Mouse (Mus musculus): Measurements from ENCODE around the gene Galnt2. TPM values are rescaled to one million over a fixed set of nuclear protein-coding genes. Genes with fewer than 3 reads are reported as not detected.

Galnt2 gene
- total RNA-seq (2021) = 10 to 100 TPM; 32.5 to 35.6 TPM
- long read RNA-seq, experiment 1, full-length matches to known transcripts = 9 of 16 reads
- long read RNA-seq, experiment 1, partial matches to known transcripts = 3 of 16 reads
- long read RNA-seq, experiment 1, other reads (novel, unspliced or antisense) = 4 of 16 reads
- long read RNA-seq, experiment 2, full-length matches to known transcripts = 21 of 27 reads
- long read RNA-seq, experiment 2, partial matches to known transcripts = 4 of 27 reads
- long read RNA-seq, experiment 2, other reads (novel, unspliced or antisense) = 2 of 27 reads

DNA sequence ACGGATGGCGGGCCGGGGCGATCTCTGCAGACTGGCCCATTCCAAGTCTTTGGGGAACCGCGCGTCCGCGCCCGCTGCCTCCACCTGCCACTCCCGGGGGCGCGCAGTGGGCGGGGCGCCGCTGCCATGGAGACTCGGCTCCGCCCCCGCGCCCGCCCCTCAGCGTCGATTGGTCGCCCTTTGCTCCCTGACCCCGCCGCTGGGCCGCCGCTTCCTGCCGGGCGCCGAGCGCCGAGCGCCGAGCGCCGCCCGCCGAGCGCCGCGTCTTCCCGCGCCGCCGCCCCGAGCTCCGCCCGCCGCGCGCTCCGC, at the start of gene Galnt2:
Gene Galnt2 (plus strand): TSS at position 216 of the 309 bp plus-strand sequence.
- intact Hi-C loops (cut with DNase I) = loop anchor here (2.0 to 5.0 kb wide), 2 partner anchors 118 to 179 kb away; no protein-coding TSS in a partner anchor

GRCm38 (mm10) chr8:124181751-124182150, 49.4 kb upstream of the Galnt2 start:
- no peak for DNase-seq
- intact Hi-C loops (cut with DNase I) = loop anchor here (5.0 kb wide), 1 partner anchor 104 kb away; no protein-coding TSS in a partner anchor

More for the DNA sequence above, at the start of gene Galnt2:
- DNase-seq = peak; percentile 78 to 86

DNA sequence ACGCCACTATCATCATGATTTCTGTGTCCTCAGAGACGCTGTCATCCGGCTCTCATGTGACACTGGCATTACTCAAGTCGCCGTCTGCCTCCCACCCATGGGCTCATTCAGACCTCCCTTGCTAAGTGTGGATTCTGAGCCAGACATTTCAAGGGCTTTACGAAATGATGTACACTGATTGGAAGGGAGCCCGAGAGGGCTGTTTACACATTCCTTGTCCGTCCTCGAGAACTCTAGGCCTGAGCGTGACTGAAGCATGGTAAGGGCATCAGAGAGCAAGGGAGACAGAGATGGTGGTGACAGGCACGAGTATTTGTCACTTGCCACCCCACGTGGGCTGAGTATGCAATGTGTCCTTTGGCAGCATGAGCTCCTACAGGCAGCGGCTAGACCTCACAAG, 49.0 kb upstream of the Galnt2 start:
- intact Hi-C loops (cut with DNase I) = loop anchor here (5.0 kb wide), 1 partner anchor 105 kb away; no protein-coding TSS in a partner anchor
- DNase-seq = no peak

DNA sequence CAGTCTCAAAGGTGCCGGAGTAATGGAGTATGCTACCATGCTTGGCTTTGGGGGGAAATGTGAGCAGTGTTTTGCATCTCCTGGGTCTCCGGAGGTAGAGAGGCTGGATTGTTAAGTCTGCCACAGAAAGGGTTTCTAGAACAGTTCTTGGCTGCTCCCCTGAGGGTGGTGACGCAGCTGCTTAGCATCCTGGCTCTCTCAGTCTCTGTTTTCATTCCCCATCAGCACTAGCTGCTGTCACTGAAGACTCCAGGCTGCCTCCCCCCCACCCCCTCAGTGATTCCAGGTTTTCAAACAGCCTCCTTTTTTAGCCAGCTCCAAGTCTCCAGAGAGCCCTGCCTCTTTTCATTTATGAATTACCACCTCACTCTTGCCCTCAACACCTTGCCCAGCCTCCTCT, 47.1 kb upstream of the Galnt2 start:
- intact Hi-C loops (cut with DNase I) = loop anchor here (5.0 kb wide), 1 partner anchor 107 kb away; no protein-coding TSS in a partner anchor
- DNase-seq = no peak

DNA sequence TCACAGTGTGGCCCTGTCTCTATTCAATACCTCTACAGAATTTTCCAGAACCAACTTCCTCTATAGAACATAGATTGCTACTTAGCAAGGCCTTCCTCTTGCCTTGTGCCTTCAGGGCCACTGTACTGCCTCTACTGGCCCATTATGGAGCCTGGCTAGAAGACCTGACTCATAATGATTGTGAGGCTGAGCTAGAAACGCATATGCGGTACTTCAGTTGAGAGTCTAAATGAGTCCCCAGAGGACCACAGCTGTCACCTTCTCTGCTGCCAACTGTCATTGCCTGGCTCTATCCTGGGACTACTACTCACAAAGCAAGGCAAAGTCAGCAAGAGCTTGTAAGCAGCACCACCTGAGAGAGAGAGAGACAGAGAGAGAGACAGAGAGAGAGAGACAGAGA, 46.7 kb upstream of the Galnt2 start:
- intact Hi-C loops (cut with DNase I) = loop anchor here (5.0 kb wide), 1 partner anchor 107 kb away; no protein-coding TSS in a partner anchor

GRCm38 (mm10) chr8:124185081-124185480, 46.1 kb upstream of the Galnt2 start:
- intact Hi-C loops (cut with DNase I) = no loop called here
- no peak for DNase-seq

More for the DNA sequence above, 46.7 kb upstream of the Galnt2 start:
- no peak for DNase-seq

GRCm38 (mm10) chr8:124190388-124190787, 40.8 kb upstream of the Galnt2 start:
- no peak for DNase-seq
- intact Hi-C loops (cut with DNase I) = no loop called here

DNA sequence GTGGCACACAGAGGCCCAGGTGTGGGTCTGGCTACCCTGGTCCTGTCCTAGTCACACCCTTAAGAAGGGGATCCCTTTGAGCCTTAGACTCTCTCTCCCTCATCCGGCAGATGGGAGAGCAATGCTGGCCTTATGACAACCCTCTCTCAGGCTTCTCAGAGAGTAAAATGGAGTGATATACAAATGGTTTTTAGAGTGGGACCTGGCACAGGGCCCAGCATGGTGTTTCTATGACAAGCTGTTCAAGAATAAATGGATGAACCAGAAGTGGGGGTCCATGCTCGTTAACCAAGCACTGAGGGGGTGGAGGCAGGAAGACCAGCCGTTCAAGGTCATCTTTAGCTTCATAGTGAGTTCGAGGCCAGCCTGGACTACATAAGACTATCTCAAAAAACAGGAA, 38.9 kb upstream of the Galnt2 start:
- intact Hi-C loops (cut with DNase I) = no loop called here
- DNase-seq = no peak

DNA sequence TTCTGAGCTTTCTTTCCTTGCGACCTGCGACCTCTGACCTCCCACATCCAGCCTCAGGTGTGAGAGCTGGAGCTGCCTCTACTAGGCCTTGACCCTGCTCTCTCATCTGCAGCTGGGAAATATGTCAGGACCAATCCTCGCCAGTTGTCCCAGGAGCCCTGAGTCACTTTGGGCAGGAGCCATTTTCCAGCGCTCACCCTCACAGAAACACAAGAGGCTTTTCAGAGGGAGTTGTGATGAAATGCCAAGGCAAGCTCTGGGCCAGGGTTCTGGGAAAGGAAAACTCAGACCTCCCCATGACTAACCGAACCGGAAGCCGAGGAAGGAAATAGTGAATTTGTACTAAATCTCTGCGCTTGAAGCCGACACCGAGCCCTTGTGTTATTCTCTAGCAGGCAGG, 38.2 kb upstream of the Galnt2 start:
- DNase-seq = peak; percentile 64
- intact Hi-C loops (cut with DNase I) = no loop called here

DNA sequence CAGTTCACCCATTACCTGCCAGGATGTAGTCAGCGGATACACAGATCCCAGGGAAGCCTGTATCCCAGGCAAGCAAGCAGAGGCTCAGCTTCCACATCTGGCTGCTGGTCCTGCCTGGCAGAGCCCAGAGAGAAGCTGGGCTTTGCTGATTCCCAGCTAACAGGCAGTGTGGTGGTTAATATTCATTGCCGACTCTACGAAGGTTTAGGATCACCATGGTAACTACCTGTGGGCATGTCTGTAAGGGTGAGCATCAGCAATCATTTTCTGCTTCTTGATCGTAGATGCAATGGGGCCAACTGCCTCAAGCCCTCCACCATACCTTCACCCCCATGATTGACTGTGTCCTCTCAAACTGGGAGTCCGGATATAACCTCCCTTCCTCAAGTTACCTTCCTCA, 37.2 kb upstream of the Galnt2 start:
- intact Hi-C loops (cut with DNase I) = no loop called here
- no peak for DNase-seq

- intact Hi-C loops (cut with DNase I) = no loop called here
- peak in 1 of 2 experiments; percentile 23 for DNase-seq
Measured at GRCm38 (mm10) chr8:124196195-124196594, 35.0 kb upstream of the Galnt2 start.

DNA sequence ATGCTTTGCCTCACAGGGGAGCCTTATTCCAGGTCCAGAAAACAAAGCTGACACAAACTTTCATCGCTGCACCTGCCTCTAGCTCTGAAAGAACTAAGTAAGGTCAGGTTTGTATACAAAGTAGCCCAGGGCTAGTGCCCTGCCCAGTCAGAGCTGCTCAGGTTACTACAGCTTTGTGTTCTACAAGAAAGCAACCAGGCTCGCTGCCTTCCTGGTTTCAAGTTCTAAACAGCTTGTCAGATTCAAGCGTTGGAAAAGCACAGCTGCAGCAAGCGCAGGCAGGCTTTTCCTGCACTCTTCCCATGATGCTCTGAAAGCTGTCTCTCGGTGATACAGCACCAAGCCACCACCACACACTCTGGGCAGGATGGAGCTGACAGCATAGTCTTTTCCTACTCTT, 34.4 kb upstream of the Galnt2 start:
- intact Hi-C loops (cut with DNase I) = no loop called here
- no peak for DNase-seq

DNA sequence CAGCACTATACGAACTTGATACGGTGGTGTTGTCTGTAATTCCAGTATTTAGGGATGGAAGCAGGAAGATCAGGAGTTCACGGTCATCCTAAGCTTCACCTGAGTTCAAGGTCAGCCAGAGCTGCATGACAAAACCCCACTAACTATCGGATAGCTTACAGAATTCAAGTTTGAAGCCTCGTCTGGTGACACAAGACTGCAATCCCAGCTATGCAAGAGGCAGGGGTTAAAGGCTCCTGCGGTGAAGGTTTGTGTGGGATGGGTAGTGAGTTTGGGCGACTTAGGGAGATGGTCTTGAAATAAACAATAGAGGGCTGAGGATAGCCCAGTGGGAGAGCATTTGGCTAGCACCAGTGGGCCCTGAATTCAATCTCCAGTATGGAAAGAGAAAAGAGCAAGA, 33.0 kb upstream of the Galnt2 start:
- intact Hi-C loops (cut with DNase I) = no loop called here
- DNase-seq = no peak

DNA sequence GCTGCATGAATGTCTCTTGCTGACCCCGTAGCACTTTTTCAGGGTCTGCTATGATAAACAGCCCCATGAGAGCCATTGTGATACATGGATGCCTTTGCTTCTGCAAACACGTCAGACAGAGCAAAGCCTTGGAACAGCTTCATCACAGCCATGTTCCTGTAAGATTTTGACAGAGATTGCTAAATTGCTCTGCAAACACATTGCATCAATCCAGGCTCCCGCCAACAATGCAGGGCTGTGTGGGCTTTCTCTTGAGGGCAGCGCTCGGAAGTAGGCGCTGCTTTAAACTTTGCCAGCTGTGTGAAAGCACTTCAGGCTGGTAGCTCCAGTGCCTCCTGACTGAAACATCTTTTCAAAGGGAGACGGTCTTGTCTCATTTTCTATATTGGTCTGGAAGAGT, 30.8 kb upstream of the Galnt2 start:
- intact Hi-C loops (cut with DNase I) = no loop called here
- no peak for DNase-seq

DNA sequence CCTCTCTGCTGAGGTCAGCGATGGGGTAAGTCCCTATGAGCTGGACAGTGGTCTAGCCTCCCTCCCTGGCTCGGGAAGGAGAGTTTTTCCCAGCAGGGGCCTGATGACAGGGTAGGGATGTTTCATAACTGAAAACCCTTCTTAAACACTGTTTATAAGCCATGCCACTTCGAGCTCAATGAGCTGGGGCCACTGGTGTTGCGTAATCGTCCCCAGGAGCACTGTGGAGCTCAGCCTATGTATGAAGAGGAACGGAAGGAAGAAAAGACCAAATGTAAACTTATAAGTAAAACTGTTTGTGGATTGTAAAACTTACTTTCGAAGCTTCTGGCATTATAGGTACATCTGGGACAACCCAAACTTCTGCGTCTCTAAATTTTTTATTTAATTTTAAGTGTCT, 29.5 kb upstream of the Galnt2 start:
- intact Hi-C loops (cut with DNase I) = no loop called here
- DNase-seq = no peak

DNA sequence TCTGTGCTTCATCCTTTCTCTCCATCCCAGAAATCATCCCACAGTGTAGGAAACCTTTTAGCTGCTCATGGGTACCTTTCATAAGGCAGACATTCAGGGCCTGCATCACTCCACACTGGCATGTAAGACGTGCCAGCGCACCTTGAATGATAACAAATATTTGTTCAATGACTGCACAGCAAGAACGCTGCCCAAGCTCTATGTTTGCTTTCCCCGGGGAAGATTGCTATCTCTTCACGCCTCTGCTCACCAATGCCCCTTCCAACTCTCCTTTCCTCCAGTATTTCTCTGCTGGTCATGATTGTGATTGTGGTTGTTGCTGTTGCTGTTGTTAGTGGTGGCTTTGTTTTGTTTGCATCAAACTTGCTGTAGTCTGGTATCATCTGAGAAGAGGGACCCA, 28.3 kb upstream of the Galnt2 start:
- intact Hi-C loops (cut with DNase I) = no loop called here
- DNase-seq = no peak

DNA sequence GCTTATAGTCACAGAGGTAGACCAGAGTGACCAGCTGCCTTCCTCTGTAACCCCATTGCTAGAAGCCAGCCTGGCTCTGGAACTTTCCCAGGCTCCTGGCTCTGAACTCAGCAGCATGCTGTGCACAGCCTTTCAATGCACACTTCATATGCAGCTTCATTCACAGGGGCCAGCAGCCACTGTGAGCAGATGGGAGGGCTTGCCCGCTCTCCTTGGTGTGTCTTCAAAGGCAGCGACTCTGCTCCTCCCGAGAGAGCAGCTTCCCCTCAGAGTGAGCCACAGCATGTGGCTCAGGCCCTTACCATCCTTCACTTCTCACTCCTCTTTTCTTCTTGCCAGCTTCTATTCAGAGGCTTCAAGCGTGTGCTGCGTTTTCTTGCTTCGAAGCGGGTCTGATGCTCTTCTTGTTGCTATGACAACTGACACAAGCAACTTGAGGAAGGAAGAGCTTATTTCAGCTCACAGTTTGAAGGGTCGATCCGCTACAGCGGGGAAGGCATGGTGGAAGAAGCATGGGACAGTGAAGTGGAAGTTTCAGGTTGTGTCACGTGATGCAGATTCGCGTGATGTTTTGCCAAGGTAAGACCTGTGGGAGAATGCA, 27.1 kb upstream of the Galnt2 start:
- DNase-seq = no peak
- intact Hi-C loops (cut with DNase I) = no loop called here

- no peak for DNase-seq
- intact Hi-C loops (cut with DNase I) = no loop called here
Measured at GRCm38 (mm10) chr8:124212148-124212547, 19.0 kb upstream of the Galnt2 start.

GRCm38 (mm10) chr8:124216951-124217350, 14.2 kb upstream of the Galnt2 start:
- intact Hi-C loops (cut with DNase I) = no loop called here
- no peak for DNase-seq

GRCm38 (mm10) chr8:124229883-124230282, 1.3 kb upstream of the Galnt2 start:
- intact Hi-C loops (cut with DNase I) = loop anchor here (2.0 to 5.0 kb wide), 2 partner anchors 119 to 178 kb away; no protein-coding TSS in a partner anchor
- DNase-seq = no peak

DNA sequence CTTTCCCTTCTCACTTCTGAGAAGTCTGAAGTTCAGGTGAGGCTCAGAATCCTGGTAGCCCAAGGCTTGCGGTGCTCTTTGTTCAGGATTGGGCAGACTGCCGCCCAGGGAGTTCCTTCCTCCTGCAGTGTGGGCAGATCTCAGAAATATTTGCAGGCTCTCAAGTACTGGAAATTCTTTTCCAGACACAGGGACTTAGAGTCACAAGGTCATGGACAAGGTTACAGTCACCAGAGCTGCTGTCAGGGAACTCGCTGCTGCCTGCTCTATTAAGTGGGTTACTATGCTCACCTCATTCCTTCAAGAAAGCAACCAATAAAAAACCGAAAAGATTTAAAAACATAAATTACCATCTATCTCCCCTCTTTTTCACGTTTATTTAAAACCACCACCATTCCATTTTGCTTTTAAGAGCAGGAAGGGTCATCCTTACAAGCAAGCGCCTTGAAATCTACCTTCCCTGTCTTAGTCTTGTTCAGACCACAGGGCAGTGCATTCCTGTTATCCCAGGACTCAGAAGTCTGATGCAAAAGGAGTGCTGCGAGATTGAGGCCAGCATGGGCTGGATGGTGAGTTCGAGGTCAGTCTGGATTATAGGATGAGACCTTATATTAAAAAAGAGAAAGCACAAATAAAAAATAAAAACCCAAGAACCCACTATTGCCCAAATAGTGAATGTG, 555 bp upstream of the Galnt2 start:
- intact Hi-C loops (cut with DNase I) = loop anchor here (2.0 to 5.0 kb wide), 2 partner anchors 118 to 178 kb away; no protein-coding TSS in a partner anchor
- no peak for DNase-seq

All from gastrocnemius, postnatal 36 days (tissue).